Comparison of ENCODE assay signal across 8 mouse cellular contexts in the genomic region with DNA sequence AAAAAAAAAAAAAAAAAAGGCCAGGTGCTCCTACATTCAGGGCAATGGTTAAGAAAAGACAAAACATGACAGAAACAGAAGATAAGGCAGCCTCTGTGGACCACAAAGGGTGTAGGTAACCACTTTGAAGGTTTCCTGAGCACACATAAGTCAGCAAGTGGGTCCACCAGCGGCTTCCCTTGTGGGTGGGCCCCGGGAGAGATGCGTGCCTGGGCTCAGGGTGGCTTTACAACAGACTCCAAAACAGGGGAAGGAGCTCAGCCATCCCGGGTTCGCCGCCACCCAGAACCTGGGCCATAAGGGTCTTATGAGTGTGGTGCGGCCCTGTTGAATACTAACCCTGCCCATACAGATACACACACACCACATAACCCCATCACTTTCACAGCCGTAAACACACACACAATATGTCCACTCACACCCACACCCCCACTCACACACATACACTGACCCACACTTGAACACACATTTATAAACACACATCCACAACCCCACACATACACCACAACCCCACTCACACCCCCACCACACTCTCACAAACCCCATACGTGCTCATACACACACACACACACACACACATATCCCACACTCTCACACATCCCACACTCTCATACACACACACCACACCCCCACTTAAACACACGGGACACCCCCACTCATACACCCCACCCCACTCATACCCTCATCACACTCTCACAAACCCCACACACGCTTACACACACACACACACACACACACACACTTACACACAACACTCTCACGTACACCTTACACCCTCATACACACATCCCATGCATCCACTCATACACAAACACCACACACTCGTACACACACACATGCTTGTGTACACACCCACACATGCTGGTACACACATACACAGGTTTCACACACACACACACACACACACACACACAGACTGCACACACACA. TPM values are rescaled to one million over a fixed set of nuclear protein-coding genes. Genes with fewer than 3 reads are reported as not detected.
DNase-seq lines count a peak whose midpoint lies in the region; ATAC-seq and TF ChIP-seq lines count a peak whose summit lies in the region.

No protein-coding gene starts in this region.

- no peak for TF ChIP-seq POLR2A in kidney, adult 2 months (IDR thresholded peaks at IDR 0.05; ENCODE audit: low read depth, low read length)
- TF ChIP-seq POLR2A in olfactory bulb, adult 2 months (IDR thresholded peaks at IDR 0.05; ENCODE audit: insufficient read depth, low read depth, low read length), result no peak

- peaks cover 24% of the 10 kb centered on the region; the same call in 1 of the 2 replicates for H3K4me1 ChIP-seq in kidney, adult 2 months (ENCODE audit: control insufficient read depth, insufficient read depth, low read length)
- peaks cover 15% of the 10 kb centered on the region for H3K4me1 ChIP-seq in embryonic facial prominence, embryonic 15.5 days
- peaks cover 8% of the 10 kb centered on the region for H3K4me1 ChIP-seq in limb, embryonic 11.5 days (ENCODE audit: control insufficient read depth, insufficient read depth, low read length)
- H3K4me1 ChIP-seq in olfactory bulb, adult 2 months (ENCODE audit: control insufficient read depth, insufficient read depth, low read length), result peaks cover 17% of the 10 kb centered on the region

- peak overlapping the region; percentile 36; the same call in 1 of the 2 replicates for H3K4me3 ChIP-seq in kidney, adult 2 months (ENCODE audit: insufficient read depth, low read depth, low read length)
- peak overlapping the region; percentile 100 for H3K4me3 ChIP-seq in embryonic facial prominence, embryonic 15.5 days (replicated peaks)
- H3K4me3 ChIP-seq in limb, embryonic 11.5 days (ENCODE audit: low read depth, low read length), result peak overlapping the region; percentile 100; the same call in 1 of the 2 replicates
- H3K4me3 ChIP-seq in olfactory bulb, adult 2 months (ENCODE audit: insufficient read depth, low read depth, low read length), result peak overlapping the region; percentile 18; the same call in 1 of the 2 replicates

- H3K4me2 ChIP-seq in embryonic facial prominence, embryonic 15.5 days (replicated peaks), result peak overlapping the region; percentile 95
- H3K4me2 ChIP-seq in limb, embryonic 11.5 days (ENCODE audit: low read depth, severe bottlenecking), result no peak overlapping the region

- WGBS in kidney, adult 2 months, result 79% methylated on average over 13 of the region's 13 CpGs
- WGBS in embryonic facial prominence, embryonic 15.5 days, result 75% methylated on average over 13 of the region's 13 CpGs
- WGBS in limb, embryonic 11.5 days, result 82% methylated on average over 13 of the region's 13 CpGs
- 68% methylated on average over 13 of the region's 13 CpGs for WGBS in olfactory bulb, adult 2 months

- no peak for TF ChIP-seq CTCF in kidney, adult 2 months (conservative IDR thresholded peaks at IDR 0.05; ENCODE audit: insufficient read depth, insufficient read length, low read depth, low read length)
- TF ChIP-seq CTCF in olfactory bulb, adult 2 months (IDR thresholded peaks at IDR 0.05; ENCODE audit: insufficient read depth, low read depth, low read length), result no peak

- no peak overlapping the region for H3K9ac ChIP-seq in embryonic facial prominence, embryonic 15.5 days
- H3K9ac ChIP-seq in limb, embryonic 11.5 days (ENCODE audit: low read length), result no peak overlapping the region

- no peaks in the 10 kb centered on the region for H3K27me3 ChIP-seq in kidney, adult 2 months (replicated peaks; ENCODE audit: control insufficient read depth, insufficient read depth, low read length)
- no peaks in the 10 kb centered on the region for H3K27me3 ChIP-seq in embryonic facial prominence, embryonic 15.5 days
- no peaks in the 10 kb centered on the region for H3K27me3 ChIP-seq in limb, embryonic 11.5 days (ENCODE audit: control insufficient read depth, insufficient read depth, low read length)

- H3K27ac ChIP-seq in kidney, adult 2 months (ENCODE audit: insufficient read depth, low read depth, low read length), result no peak overlapping the region
- no peak overlapping the region for H3K27ac ChIP-seq in embryonic facial prominence, embryonic 15.5 days (replicated peaks)
- no peak overlapping the region for H3K27ac ChIP-seq in limb, embryonic 11.5 days (replicated peaks; ENCODE audit: low read depth, low read length)
- no peak overlapping the region for H3K27ac ChIP-seq in olfactory bulb, adult 2 months (ENCODE audit: insufficient read depth, low read depth, low read length)

- no peak for DNase-seq in kidney, adult 2 months
- DNase-seq in kidney, postnatal 36 days, result no peak
- DNase-seq in limb, embryonic 11.5 days (ENCODE audit: low spot score), result no peak
- no peak for DNase-seq in adrenal gland, adult 8-10 months
- no peak for DNase-seq in frontal cortex, postnatal 14 days (ENCODE audit: low spot score in 2 of 2)
- no peak for DNase-seq in left cerebral cortex, adult 11 months (ENCODE audit: low spot score)

- peak; percentile 15; the same call in 1 of the 2 replicates for ATAC-seq in embryonic facial prominence, embryonic 15.5 days (ENCODE audit: insufficient number of reproducible peaks, low FRiP score, low TSS enrichment, low read depth)
- ATAC-seq in limb, embryonic 11.5 days (ENCODE audit: insufficient number of reproducible peaks, low FRiP score, low TSS enrichment, low read depth), result peak; percentile 69

- no peaks in the 10 kb centered on the region for H3K36me3 ChIP-seq in kidney, adult 2 months (ENCODE audit: control insufficient read depth, insufficient read depth, low read length)
- H3K36me3 ChIP-seq in embryonic facial prominence, embryonic 15.5 days, result no peaks in the 10 kb centered on the region
- no peaks in the 10 kb centered on the region for H3K36me3 ChIP-seq in limb, embryonic 11.5 days (ENCODE audit: control insufficient read depth, insufficient read depth, low read length)

- no peaks in the 10 kb centered on the region for H3K9me3 ChIP-seq in embryonic facial prominence, embryonic 15.5 days (replicated peaks)
- no peaks in the 10 kb centered on the region for H3K9me3 ChIP-seq in limb, embryonic 11.5 days (ENCODE audit: control insufficient read depth, low read length)

RNA-seq across cellular contexts. Expression of a gene that starts 0.7 kb away (rescaled TPM):
- 70.0 and 76.1 TPM in 2 replicates for polyA plus RNA-seq in kidney, adult 2 months (2012; rRNA removed)
- polyA plus RNA-seq in embryonic facial prominence, embryonic 15.5 days (2015; fragmentation: Nextera tagmentation; extraction: Ambion mirVana), result 57.8 and 61.5 TPM in 2 replicates
- 90.9 and 93.2 TPM in 2 replicates for polyA plus RNA-seq in limb, embryonic 11.5 days (2014; fragmentation: Nextera tagmentation; extraction: Ambion mirVana)
- polyA plus RNA-seq in olfactory bulb, adult 2 months (2012; ENCODE audit: insufficient read depth, insufficient read length, low replicate concordance, missing spikeins), result not detected in 2 replicates
- 100 to 1,000 TPM in 2 of 4 experiments, 10 to 100 TPM in 2; 84.6 to 116 (median 104) TPM for total RNA-seq in adrenal gland, adult 8-10 months (2022)

RNA-seq across cellular contexts. Expression of a gene that starts 56.0 kb away (rescaled TPM):
- 30.6 and 33.7 TPM in 2 replicates for polyA plus RNA-seq in kidney, adult 2 months (2012; rRNA removed)
- 53.8 and 60.4 TPM in 2 replicates for polyA plus RNA-seq in embryonic facial prominence, embryonic 15.5 days (2015; fragmentation: Nextera tagmentation; extraction: Ambion mirVana)
- 27.3 and 29.5 TPM in 2 replicates for polyA plus RNA-seq in limb, embryonic 11.5 days (2014; fragmentation: Nextera tagmentation; extraction: Ambion mirVana)
- polyA plus RNA-seq in olfactory bulb, adult 2 months (2012; ENCODE audit: insufficient read depth, insufficient read length, low replicate concordance, missing spikeins), result not detected in 2 replicates
- total RNA-seq in adrenal gland, adult 8-10 months (2022), result 10 to 100 TPM; 25.7 to 46.9 (median 36.6) TPM

Comparison
In these comparisons a context has a peak if more than half of its experiments do, and no peak if none do; other contexts are left out.
1. H3K4me3 ChIP-seq: peak in every context shown above with its lines; median percentile 100 in embryonic facial prominence, embryonic 15.5 days; 100 in limb, embryonic 11.5 days; 36 in kidney, adult 2 months; 18 in olfactory bulb, adult 2 months.
2. RNA of a gene that starts 56.0 kb away (polyA plus RNA-seq): 53.8 to 60.4 TPM in embryonic facial prominence, embryonic 15.5 days, 30.6 to 33.7 TPM in kidney, adult 2 months and 27.3 to 29.5 TPM in limb, embryonic 11.5 days; not detected in olfactory bulb, adult 2 months; every median in the first group is over 10 times any median in the second.